Mouse (Mus musculus) cerebellum, adult 11-12 months (tissue): Measurements from ENCODE around the gene Olfr456.
"Not testable (repeated sequence)": the region's sequence is repeated elsewhere in the genome, so short reads cannot be mapped to it uniquely, and the experiment has no call there.

Experiments used
- DNase-seq: peaks from one replicate; pipeline ENCODE4 v3.0.0; 2022

Olfr456 gene

GRCm38 (mm10) chr6:42487114-42487513 is at the start of gene Olfr456:
Gene Olfr456, minus strand, starts transcription at chr6:42487214.
- DNase-seq = no peak

DNA sequence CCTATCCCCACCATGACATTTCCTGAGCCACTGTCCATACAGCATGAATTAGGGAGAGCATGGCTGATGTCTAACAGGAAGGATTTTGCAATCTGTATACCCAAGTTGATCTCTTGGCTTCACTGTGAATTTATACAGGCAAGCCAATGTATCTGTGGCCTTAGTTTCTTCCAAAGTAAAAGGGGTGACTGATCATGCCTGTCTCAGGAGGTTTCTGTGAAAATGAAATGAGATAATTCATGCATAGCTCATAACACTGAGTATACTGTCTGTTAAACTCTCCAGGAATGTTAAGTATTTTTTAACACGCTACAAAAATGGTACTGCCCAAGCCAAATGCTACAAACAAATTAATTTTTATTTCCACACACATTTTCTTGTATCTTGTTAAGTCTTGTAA is 26.4 kb upstream of the Olfr456 start:
- DNase-seq = no peak

DNA sequence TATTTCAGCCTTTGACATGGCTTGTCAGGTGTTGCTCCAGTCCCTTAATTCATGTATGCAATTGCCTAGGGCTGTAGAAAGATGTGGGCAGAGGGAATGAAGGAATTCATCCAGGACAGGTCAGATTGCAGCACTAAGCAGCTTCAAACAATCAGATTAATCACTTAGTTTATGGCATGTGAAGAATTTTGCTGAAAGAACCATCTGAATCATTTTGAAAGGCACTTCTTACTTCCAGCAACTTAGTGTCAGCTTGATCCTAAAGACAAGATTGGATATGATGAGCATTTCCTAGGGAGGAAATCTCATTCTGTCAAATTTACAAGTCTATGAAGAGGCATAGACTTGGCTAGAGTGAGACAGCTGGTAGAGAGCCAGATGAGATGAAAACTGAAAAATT is 22.3 kb upstream of the Olfr456 start:
- no peak for DNase-seq

DNA sequence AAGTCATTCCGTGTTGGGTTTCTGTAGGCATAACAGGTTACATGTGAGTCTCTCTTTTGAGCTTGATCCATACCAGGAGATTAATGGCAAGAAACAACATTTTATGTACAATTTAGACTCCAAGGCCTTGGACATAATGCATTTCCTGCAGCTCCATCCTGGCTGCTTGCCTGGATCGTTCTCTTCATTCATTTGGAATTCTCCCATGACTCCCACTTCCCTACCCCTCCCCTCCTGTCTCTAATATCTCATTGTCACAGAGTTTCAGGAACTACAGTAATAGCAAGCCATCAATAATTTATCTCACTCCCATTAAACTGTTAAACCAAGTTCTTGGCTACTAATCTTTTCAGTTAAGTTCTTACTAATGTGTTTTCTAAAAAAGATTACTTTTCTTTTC is 16.5 kb upstream of the Olfr456 start:
- DNase-seq = no peak

GRCm38 (mm10) chr6:42489731-42490130 is 2.7 kb upstream of the Olfr456 start:
- DNase-seq = no peak

DNA sequence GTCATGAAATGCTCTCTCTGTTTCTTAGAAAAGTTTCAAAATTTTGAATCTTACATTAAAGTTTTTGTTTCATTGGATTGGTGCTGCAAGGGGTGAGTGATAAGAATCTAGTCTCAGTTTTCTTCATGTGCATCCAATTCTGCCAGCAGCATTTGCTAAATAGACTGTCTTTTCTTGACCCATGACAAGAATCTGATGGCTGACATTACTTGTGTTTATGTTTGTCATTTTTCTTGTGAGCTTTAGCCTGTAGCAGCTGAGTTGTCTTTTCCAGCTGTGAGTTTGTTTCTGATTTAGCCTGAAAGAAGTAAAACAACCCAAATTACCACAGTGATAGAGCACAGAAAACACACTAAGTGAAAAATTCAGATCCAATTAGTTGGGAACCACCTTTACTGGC is 2.4 kb downstream of the Olfr456 start:
- DNase-seq = no peak

DNA sequence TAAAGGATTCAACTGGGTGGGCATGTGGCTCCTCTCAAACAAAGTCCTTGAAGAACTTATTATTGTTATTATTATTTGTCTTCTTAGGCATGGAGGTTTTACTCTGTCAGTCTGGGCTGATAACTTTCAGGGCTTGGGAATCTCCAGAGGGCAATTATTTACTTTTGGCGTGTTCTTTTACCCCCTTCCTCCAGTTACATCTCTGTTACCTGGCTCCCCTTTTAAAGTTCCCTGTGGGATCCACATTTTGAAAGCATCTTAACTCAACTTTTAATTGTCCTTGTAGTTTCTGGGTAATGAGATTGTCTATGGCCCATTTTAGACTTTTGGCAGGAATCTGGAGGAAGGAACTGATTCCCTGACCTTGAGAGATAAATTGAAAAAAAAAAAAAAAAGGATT is 10.8 kb downstream of the Olfr456 start, which contains the start of gene Olfr457:
Olfr457 (minus strand) TSS at position 101 of the 400 bp plus-strand sequence.
- no peak for DNase-seq

- not testable (repeated sequence) for DNase-seq
Measured at GRCm38 (mm10) chr6:42471298-42471697, 15.7 kb downstream of the Olfr456 start.

DNA sequence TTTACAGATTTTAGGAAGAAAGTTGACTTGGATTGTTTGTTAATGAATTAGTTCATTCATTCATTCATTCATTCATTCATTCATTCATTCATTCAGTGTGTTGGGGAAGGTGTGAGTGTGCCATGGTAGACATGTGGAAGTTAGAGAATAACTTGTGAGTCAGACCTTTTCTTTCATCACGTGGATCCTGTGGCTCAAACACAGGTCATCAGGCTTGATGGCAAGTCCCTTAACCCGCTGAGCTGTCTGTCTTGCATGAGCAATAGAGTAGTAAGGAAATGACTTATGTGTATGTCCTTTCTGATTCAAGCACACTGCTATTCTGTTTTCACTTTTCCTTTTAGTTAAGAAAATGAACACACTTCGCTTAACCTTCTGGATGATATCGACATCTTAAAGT is 16.5 kb downstream of the Olfr456 start:
- no peak for DNase-seq

- DNase-seq = no peak
Measured at GRCm38 (mm10) chr6:42465096-42465495, 21.9 kb downstream of the Olfr456 start, which contains the start of gene Olfr458. Gene Olfr458, minus strand, starts transcription at chr6:42465196.

DNA sequence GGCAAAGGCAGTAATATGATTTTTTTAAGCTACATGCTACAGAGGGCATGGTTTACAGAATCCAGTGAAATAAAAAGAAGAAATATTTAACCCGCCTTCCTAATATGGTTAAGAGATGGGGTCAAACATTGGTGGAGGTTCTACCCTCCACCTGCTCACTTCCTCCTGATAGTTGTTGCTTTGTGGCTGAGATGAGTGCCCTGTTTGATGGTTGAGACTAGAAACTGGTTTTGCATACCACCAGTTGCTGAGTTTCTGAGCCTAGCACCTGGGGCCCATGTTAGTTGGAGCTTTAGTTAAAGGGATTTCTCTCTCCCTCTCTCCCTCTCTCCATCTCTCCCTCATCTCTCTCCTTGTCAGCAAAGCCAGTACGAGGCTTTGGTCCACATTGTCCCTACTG is 39.6 kb downstream of the Olfr456 start:
- DNase-seq = no peak

DNA sequence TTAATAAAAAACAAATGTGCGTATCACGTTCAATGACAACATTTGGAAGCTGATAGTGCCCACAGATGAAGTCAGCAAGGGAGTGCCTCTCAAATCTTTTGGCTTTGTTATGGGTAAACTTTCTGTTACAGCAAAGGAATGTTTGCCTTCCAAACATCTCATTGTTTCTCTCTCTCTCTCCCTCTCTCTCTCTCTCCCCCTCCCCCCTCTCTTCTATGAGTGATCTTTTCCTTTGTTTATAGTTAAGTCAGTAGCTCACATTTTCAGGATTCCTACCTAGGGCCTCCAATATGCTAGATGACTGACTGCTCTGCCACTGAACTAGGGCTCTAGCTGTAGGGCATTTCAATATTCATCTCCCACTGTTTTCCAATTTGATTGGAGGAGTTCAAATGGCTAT is 42.5 kb downstream of the Olfr456 start:
- DNase-seq = no peak

GRCm38 (mm10) chr6:42441395-42441794 is 45.6 kb downstream of the Olfr456 start:
- DNase-seq = no peak
